Mouse (Mus musculus) liver, embryonic 14.5 days (tissue): ENCODE results near the gene Kif26b. TPM values are rescaled to one million over a fixed set of nuclear protein-coding genes. Genes with fewer than 3 reads are reported as not detected.

Experiments used
- ATAC-seq: fragments of 200-750 bp; cut with Nextera tagmentation; 2 replicates; pipeline ENCODE4 v1.8.0; 2017; ENCODE audit warnings: moderate number of reproducible peaks, mild to moderate bottlenecking, moderate library complexity; ENCODE audit not compliant: insufficient read depth
- DNase-seq, 3 experiments: peaks; one replicate each; pipeline ENCODE4 v3.0.0-alpha.2; 2012 to 2013; ENCODE audit warnings: low read depth in 3 of 3, low spot score in 3 of 3
- H3K27ac ChIP-seq: fragments of 300-500 bp; sonication (generic); 2 replicates; pipeline ENCODE4 v1.5.1; 2014; ENCODE audit warnings: moderate library complexity, mild to moderate bottlenecking, control low read depth, inconsistent platforms
- H3K27me3 ChIP-seq: fragments of 300-500 bp; sonication (generic); 2 replicates; pipeline ENCODE4 v1.6.1; 2014; ENCODE audit warnings: mild to moderate bottlenecking, low read length, moderate library complexity; ENCODE audit not compliant: control insufficient read depth, insufficient read depth
- H3K36me3 ChIP-seq: fragments of 300-500 bp; sonication (generic); replicated peaks from 2 replicates; pipeline ENCODE4 v1.6.1; 2014; ENCODE audit warnings: low read depth; ENCODE audit not compliant: control insufficient read depth, insufficient read depth
- H3K4me1 ChIP-seq, 2 experiments: fragments of 200-500 bp in 1 of 2; fragments of 300-500 bp in 1 of 2; sonication (generic) in 1 of 2; replicated peaks; 2 replicates each; pipeline ENCODE4 v1.6.1; 2012 to 2014; ENCODE audit warnings: antibody characterized with exemption in 1 of 2, inconsistent platforms in 1 of 2, low read length in 1 of 2; ENCODE audit not compliant: control insufficient read depth in 2 of 2, insufficient read depth in 2 of 2
- H3K4me2 ChIP-seq: fragments of 300-500 bp; sonication (generic); 2 replicates; pipeline ENCODE4 v1.6.1; 2014; ENCODE audit warnings: low read depth, mild to moderate bottlenecking, control low read depth, moderate library complexity
- H3K4me3 ChIP-seq, 2 experiments: fragments of 200-500 bp in 1 of 2; fragments of 300-500 bp in 1 of 2; sonication (generic) in 1 of 2; 2 replicates each; pipeline ENCODE4 v1.5.1; 2012 to 2014; ENCODE audit warnings: low read depth in 2 of 2, low read length in 2 of 2, mild to moderate bottlenecking in 2 of 2, control low read depth in 1 of 2, inconsistent platforms in 1 of 2, moderate library complexity in 1 of 2; ENCODE audit not compliant: insufficient read depth in 1 of 2
- H3K9ac ChIP-seq: fragments of 300-500 bp; sonication (generic); replicated peaks from 2 replicates; pipeline ENCODE4 v1.6.1; 2014; ENCODE audit warnings: mild to moderate bottlenecking, control low read depth, moderate library complexity
- H3K9me3 ChIP-seq: fragments of 300-500 bp; sonication (generic); 2 replicates; pipeline ENCODE4 v1.6.1; 2016; ENCODE audit warnings: low read length, mixed read lengths; ENCODE audit not compliant: control insufficient read depth
- CTCF ChIP-seq: IDR thresholded peaks from 2 replicates; pipeline ENCODE4 v1.5.1; 2016; ENCODE audit warnings: antibody characterized with exemption, low read depth, control low read depth
- EP300 ChIP-seq: IDR thresholded peaks from 2 replicates; pipeline ENCODE4 v1.6.1; 2016; ENCODE audit warnings: antibody characterized with exemption, low read depth
- WGBS: fragments of 180-500 bp; shearing (Covaris S2); extraction: QIAGEN DNeasy Blood & Tissue Kit; methylation state at CpG from one replicate; pipeline ENCODE4 v1.1.7; 2014; ENCODE audit not compliant: insufficient replicate concordance; 5-methylcytosine and 5-hydroxymethylcytosine counted together
- polyA plus RNA-seq, 2 experiments: library from polyadenylated mRNA; depleted of rRNA in 1 of 2; stranded (reverse) in 1 of 2; unstranded in 1 of 2; fragments of >200 nt; fragmentation: Nextera tagmentation in 1 of 2; extraction: Ambion mirVana in 1 of 2; gene quantifications; 2 replicates each; pipeline versions ENCODE4 v1.2.1 to v1.2.3; 2012 to 2014

Gene Kif26b
- polyA plus RNA-seq, 2 experiments: 0.01 to 0.07 TPM

- ATAC-seq (no peak), DNase-seq (no peak)
- no peaks in the 10 kb centered on the region for H3K9me3 ChIP-seq
- H3K27me3 ChIP-seq: no peaks in the 10 kb centered on the region
- no peak overlapping the region for H3K4me2 ChIP-seq
- H3K4me3 ChIP-seq: no peak overlapping the region
- 59% methylated on average over 12 of the region's 12 CpGs for WGBS
- no peak overlapping the region for H3K9ac ChIP-seq
- TF ChIP-seq CTCF (no peak), EP300 (no peak)
- H3K27ac ChIP-seq: no peak overlapping the region
- no peaks in the 10 kb centered on the region for H3K36me3 ChIP-seq
- no peaks in the 10 kb centered on the region for H3K4me1 ChIP-seq
Observed at GRCm38 (mm10) chr1:178915056-178915455, 386.1 kb downstream of the Kif26b start.

- H3K27ac ChIP-seq: no peak overlapping the region
- no peaks in the 10 kb centered on the region for H3K27me3 ChIP-seq
- 0 out of 2 replicates have a peak, but pooled peaks have one; percentile 10 for ATAC-seq
- no peak overlapping the region for H3K9ac ChIP-seq
- H3K4me2 ChIP-seq: no peak overlapping the region
- H3K4me3 ChIP-seq: no peak overlapping the region
- no peak for TF ChIP-seq CTCF
- H3K4me1 ChIP-seq: no peaks in the 10 kb centered on the region
- no peak for DNase-seq
- no peaks in the 10 kb centered on the region for H3K36me3 ChIP-seq
- WGBS: 62% methylated on average over 31 of the region's 31 CpGs
- no peaks in the 10 kb centered on the region for H3K9me3 ChIP-seq
Observed at GRCm38 (mm10) chr1:178917194-178917902, 388.4 kb downstream of the Kif26b start.

DNA sequence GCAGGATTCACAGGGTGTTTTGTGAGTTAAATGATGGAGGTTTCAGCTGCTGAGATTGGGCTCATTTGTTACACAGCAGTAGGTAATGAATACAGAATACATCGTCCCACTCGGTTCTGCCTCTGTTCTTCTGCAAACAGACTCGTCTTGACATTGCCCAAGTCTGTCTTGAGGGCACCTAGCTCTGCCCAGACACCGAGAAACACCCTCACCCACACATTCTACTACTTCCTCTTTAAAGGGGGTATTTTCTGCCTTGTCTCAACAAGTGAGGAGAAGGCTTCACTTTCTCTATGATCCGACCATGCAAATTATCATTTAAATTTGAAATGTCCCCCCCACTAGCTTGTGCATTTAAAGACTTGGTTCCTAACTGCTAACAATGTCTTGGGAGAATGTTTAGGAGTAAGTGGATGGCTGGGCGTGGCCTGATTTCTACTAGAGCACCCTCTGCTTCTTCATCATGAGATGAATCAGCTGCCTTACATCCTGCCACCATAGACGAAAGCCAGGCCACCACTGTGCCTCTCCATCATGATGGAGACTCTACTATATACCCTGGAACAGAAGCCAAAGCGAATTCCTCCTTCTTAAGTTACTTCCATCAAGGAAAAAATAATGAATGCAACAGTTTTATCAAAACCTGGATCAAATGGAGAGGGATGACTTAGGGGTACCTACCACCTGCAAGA lies 395.7 kb downstream of the Kif26b start:
- WGBS: 33% methylated on average over 8 of the region's 8 CpGs
- Histone ChIP-seq H3K27ac (no peak overlapping the region), H3K4me1 (no peaks in the 10 kb centered on the region), H3K27me3 (no peaks in the 10 kb centered on the region), H3K9me3 (no peaks in the 10 kb centered on the region), H3K9ac (no peak overlapping the region), H3K36me3 (no peaks in the 10 kb centered on the region), H3K4me3 (no peak overlapping the region), H3K4me2 (no peak overlapping the region)
- DNase-seq (no peak), ATAC-seq (no peak)
- TF ChIP-seq CTCF: no peak
- TF ChIP-seq EP300: no peak

DNA sequence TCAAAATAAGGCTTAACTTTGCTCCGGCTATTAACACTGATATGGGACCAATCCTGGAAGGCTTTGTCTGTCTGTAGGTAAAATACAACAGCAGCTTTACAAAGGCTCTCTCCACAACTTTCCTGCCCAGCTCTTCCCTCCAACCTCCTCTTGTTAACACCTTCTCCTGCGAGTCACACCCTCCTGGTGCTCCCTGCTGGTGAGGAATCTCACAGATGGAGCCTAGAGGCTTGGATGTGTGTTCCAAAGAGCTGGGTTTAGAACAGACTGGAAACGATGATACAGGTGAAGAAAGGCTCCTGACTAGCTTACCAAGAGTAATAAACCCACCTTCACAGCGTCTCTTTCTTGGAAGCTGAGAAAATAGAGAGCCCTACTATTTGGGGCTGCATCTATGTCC lies 400.6 kb downstream of the Kif26b start:
- no peak for TF ChIP-seq CTCF
- no peak for TF ChIP-seq EP300
- H3K27me3 ChIP-seq: no peaks in the 10 kb centered on the region
- 38% methylated on average over 4 of the region's 4 CpGs for WGBS
- no peak overlapping the region for H3K4me2 ChIP-seq
- no peak overlapping the region for H3K27ac ChIP-seq
- DNase-seq: no peak
- H3K9me3 ChIP-seq: no peaks in the 10 kb centered on the region
- H3K36me3 ChIP-seq: no peaks in the 10 kb centered on the region
- H3K9ac ChIP-seq: no peak overlapping the region
- no peak overlapping the region for H3K4me3 ChIP-seq
- H3K4me1 ChIP-seq: no peaks in the 10 kb centered on the region
- no peak for ATAC-seq

- DNase-seq (no peak), ATAC-seq (no peak)
- Histone ChIP-seq H3K36me3 (no peaks in the 10 kb centered on the region), H3K4me2 (no peak overlapping the region), H3K9ac (no peak overlapping the region), H3K27ac (no peak overlapping the region), H3K4me3 (no peak overlapping the region), H3K9me3 (no peaks in the 10 kb centered on the region), H3K4me1 (no peaks in the 10 kb centered on the region), H3K27me3 (no peaks in the 10 kb centered on the region)
- TF ChIP-seq EP300 (no peak), CTCF (no peak)
- WGBS: 57% methylated on average over 6 of the region's 6 CpGs
Observed at GRCm38 (mm10) chr1:178933953-178934637, 405.2 kb downstream of the Kif26b start.
